Mouse (Mus musculus) brain, embryonic 14.5 days (tissue): ENCODE measurements at regions not wholly inside any gene's neighbourhood (a gene's known extent, or its start where the extent isn't known, plus 50 kb on each side); places are given as distances from the start of the nearest gene placed in this dataset.

Source experiments
- DNase-seq: peaks from one replicate; pipeline ENCODE4 v3.0.0-alpha.2; 2011; ENCODE audit warnings: low read depth
- CTCF ChIP-seq: fragments of 200-500 bp; IDR thresholded peaks from 2 replicates; pipeline ENCODE4 v1.5.1; 2012; ENCODE audit warnings: inconsistent platforms, mild to moderate bottlenecking, moderate library complexity, borderline replicate concordance; ENCODE audit not compliant: insufficient read depth, insufficient read length; ENCODE audit errors: extremely low read depth
- POLR2A ChIP-seq: fragments of 200-500 bp; IDR thresholded peaks from 2 replicates; pipeline ENCODE4 v1.6.1; 2012; ENCODE audit warnings: mild to moderate bottlenecking, inconsistent platforms, borderline replicate concordance; ENCODE audit not compliant: poor library complexity, insufficient read depth, insufficient read length, severe bottlenecking; ENCODE audit errors: extremely low read depth

DNA sequence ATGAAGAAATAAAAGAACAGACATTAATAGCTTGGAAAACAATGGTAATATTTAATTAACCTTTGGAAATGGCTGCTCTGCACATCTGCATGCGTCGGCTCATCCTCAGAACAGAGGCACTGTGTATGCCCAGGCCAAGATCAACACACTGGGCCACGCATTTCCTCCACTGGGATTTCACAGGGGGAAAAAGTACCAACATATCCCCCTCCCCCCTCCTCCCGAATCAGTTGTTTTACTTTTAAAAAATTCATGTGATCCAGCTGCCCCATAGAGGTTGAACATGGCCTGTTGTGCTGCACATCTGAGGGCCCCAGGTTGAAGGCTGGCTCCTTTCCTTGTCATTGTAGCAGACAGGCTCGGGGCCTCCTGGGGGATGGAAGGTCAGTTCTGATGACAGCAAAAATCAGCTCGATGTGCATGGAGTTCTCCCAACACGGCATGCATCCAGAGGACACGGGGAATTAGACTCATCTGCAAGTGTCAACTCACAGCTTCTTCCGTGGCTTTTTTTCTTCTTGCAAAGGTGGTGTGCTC is 777.7 kb upstream of the Car8 start:
- DNase-seq: peak; percentile 26
- TF ChIP-seq CTCF (no peak), POLR2A (no peak)

DNA sequence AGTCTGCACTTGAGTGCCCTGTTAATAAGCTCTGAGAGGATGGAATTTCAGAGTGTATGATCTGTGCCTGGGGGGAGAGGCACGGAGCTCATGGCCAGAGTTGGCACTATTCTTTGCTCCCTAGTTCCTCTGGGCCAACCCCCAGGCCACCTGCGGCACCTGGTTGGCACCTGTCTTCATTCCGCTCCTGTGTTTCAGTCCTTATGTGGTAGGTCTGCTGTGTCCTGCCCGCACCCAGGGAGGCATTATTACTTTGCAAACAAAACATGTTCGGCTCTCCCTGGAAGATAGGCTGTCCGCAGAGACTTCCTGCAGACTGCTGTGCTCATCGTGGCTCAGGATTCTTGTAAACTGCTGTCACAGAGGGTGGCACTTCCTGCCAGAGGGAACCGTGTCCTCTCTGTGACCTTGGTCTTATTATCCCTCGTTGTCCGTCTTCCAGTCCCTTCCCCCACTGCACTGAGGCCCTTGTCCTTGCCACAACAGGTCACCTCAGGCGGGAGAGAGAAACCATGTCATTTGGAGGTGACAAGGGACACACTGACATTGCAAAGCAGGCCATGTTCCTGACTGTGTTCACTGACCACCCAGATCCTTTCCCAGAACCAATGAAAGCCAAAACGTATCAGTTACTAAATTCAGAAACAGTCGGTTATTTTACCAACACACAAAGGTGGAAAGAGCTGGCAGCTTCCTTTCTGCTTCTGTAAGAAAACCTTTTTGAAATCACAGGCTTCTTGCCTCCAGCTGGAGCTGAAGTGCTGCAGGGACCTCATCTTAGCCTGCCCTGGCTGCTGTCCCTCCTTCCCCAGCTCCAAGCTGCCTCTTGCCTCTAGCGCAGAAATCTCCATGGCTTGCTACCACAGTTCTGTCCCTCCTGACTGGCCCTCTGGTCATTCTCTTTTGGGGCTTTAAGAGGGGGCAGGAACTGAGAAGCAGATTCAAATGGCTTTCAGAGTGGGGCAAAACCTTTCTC is 777.0 kb upstream of the Car8 start:
- DNase-seq: peak; percentile 52
- TF ChIP-seq CTCF (no peak), POLR2A (no peak)

- TF ChIP-seq POLR2A (no peak), CTCF (no peak)
- DNase-seq: no peak
These were observed 776.1 kb upstream of the Car8 start for GRCm38 (mm10) chr4:9014986-9015385.

GRCm38 (mm10) chr4:9012787-9013186 is 773.9 kb upstream of the Car8 start:
- DNase-seq: peak; percentile 77
- TF ChIP-seq CTCF (no peak), POLR2A (no peak)

DNA sequence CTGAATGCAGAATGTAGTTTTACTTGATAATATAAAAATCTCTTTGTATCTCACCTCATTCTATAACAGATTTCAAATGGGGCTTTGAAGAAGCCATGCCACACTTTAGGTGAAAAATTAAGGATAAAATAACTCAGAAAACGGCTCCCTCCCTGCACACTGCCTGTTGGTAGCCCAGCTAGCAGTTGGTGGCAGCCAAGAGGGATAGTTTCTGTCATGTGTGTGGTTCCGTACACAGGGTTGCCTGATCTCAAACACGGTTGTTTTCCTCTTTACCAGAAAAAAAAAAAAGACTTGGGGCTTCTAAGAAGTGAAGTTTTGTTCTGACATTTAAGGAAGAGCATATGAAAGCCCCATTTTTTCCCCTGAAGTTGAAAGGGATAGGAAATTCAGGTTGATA is 773.1 kb upstream of the Car8 start:
- no peak for TF ChIP-seq POLR2A
- TF ChIP-seq CTCF: no peak
- peak; percentile 39 for DNase-seq

DNA sequence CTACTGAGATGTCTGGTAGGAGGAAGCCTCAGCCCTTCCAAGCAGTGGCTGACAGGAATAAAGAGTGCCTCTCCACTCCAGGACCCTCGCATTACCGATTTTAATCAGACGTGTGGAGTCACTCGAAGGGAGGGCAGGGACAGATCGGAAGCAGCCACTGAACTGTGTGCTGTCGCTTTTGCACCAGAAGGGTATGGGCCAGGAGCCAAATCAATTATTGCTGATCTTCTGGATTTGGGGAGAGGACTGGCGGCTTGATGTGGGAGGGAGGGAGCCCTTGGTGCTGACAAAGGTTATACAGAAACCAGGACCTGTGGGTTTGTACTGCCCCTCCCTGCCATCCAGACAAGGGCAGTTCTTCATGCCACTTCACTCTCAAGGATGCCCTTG is 772.3 kb upstream of the Car8 start:
- peak; percentile 9; the same call in 1 of the 2 replicates for TF ChIP-seq CTCF
- no peak for TF ChIP-seq POLR2A
- DNase-seq: peak; percentile 96

DNA sequence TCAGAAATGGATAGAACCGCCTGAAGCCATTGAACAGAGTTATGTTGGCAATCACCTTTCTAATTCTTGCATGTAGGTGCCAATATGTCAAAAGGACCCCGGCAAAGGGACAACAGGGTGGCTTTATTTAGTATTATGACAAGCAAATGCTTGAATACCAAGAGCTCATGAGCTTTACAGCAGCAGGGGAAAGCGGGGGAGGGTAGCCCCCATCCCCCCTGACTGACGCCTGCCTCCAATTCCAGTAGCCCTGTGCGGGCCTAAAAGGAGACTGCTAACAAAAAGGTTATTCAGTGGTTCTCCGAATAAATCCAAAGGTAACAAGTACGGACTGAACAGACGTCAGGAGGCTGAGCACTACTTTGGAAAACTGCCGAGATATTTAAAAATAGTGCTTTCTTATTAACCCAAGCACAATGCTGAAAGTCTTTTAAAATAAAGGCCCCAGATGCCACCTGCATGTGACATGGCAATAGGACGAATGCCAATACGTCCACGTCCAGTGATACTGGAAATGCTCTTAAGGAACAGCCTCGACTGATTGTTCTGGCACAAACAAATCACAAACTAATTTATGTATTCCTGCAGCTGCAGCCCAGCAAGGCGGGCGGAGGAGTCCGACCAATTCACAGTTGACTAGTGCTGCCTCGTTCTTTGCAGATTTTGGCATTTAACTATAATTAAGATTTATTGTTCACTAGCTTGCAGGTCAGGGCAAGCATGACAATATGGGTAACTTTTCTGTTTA is 771.7 kb upstream of the Car8 start:
- no peak for TF ChIP-seq CTCF
- peak; percentile 96 for DNase-seq

- TF ChIP-seq CTCF (no peak), POLR2A (no peak)
- DNase-seq: peak; percentile 76
These were observed 770.8 kb upstream of the Car8 start for GRCm38 (mm10) chr4:9009656-9010055.

DNA sequence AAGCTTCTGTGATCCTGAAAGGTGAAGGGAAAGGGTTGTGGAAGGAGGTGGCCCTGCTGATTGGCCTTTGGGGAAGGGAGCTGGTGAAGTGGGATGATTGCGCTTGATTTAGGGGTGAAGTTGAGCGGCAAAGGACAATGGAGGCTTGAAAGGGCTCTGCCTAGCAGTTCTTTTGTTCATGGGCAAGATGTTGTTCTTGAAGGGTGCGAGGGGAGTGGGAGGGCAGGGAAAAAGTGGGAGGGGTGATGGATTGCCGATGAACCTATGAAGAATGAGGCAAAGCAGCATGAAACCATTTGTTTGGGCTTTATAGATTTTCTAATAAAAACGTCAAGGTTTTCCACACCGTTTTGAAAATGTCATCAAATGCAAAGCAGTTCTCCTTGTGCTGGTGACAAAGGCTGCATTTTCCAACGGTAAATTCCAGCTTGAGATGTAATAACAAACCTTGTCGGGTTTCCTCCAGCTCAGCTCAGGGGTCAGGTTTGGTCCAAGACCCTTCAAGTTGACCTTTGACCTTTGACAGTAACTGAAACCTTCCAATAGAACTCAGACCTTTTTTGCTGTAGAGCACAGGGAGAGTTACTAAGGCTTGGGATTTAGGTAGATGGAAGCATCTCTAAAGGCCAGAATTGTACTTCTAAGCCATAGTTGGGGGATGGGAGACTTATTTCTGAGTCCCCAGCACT is 767.2 kb upstream of the Car8 start:
- peak; percentile 50 for DNase-seq

GRCm38 (mm10) chr4:9003891-9004290 is 765.0 kb upstream of the Car8 start:
- TF ChIP-seq POLR2A (no peak), CTCF (no peak)
- DNase-seq: no peak

More for the DNA sequence above, 767.2 kb upstream of the Car8 start:
- TF ChIP-seq POLR2A: no peak
- no peak for TF ChIP-seq CTCF

- TF ChIP-seq CTCF (no peak), POLR2A (no peak)
- DNase-seq: no peak
These were observed 763.5 kb upstream of the Car8 start for GRCm38 (mm10) chr4:9002380-9002779.
